Mouse (Mus musculus): ENCODE results near the gene S100a3. TPM values are rescaled to one million over a fixed set of nuclear protein-coding genes. Genes with fewer than 3 reads are reported as not detected.

Gene S100a3
- polyA plus RNA-seq, 1 experiment from 2014 or later = not detected

DNA sequence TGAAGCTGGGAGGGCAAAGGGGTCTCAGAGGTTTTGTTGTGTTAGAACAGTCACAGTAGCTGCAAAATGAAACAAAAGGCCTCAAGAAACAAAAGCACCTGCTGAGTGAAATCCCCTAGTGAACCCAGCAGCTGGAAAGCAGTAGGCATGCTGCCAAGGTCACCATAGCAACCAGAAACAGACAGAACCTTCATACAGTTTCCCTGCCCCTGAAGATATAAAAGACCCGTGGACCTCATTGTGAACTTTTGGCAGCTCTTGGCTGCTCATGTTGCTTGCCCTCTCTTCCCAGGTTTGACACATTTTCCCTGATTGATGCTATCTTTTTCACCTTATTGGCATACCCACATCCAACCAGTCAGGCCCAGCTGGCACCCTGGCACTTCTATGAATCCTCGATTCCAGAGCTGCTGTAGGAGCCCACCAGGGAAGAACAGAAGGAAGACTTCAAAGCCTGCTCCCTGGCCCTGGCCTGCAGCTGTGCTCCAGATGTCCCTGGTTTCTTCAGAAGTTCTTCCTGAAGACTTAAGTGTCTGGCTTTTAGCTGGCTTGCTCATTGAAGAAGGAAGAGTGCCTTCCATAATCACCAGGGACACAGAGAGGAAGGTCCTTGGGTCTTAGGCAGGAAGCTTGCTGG lies 63.2 kb downstream of the S100a3 start:
- peak; percentile 43 for DNase-seq (ENCODE audit: low spot score)
- H3K9me3 ChIP-seq (ENCODE audit: control insufficient read depth, low read length) = no peaks in the 10 kb centered on the region
- H3K4me3 ChIP-seq (ENCODE audit: low read depth, low read length) = no peak overlapping the region
- H3K36me3 ChIP-seq (ENCODE audit: control insufficient read depth, insufficient read depth, low read length) = no peaks in the 10 kb centered on the region
- peak; percentile 58 for ATAC-seq (ENCODE audit: insufficient read depth, low FRiP score, low TSS enrichment)
- no peak overlapping the region for H3K9ac ChIP-seq (ENCODE audit: low read length)
- peaks cover 6% of the 10 kb centered on the region for H3K4me1 ChIP-seq (ENCODE audit: control insufficient read depth, insufficient read depth, low read length)
- H3K27ac ChIP-seq (ENCODE audit: low read depth, low read length) = no peak overlapping the region
- H3K27me3 ChIP-seq (ENCODE audit: control insufficient read depth, insufficient read depth, low read length) = no peaks in the 10 kb centered on the region
- H3K4me2 ChIP-seq (ENCODE audit: low read depth) = no peak overlapping the region
- 13% methylated on average over 2 of the region's 2 CpGs for WGBS

DNA sequence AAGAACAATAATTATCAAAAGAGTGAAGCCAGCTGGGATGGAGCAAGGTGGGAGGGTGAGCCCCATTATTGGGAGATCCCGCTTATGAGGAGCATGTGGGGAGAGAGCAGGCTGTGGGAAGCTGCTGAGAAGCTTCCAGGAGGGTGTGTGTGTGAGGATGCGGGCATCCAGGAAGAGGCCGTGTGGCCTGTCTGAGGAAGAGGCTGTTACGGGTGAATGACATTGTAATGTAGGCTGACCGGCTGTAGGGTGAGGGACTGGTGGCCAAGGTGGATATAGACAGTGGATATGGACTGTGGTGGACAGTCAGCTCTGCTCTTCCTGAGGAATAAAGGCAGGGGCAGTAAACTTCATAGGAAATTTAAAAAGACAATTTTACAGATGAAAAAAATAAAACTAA lies 65.1 kb downstream of the S100a3 start:
- Histone ChIP-seq H3K9ac (ENCODE audit: low read length) (no peak overlapping the region), H3K9me3 (ENCODE audit: control insufficient read depth, low read length) (no peaks in the 10 kb centered on the region), H3K36me3 (ENCODE audit: control insufficient read depth, insufficient read depth, low read length) (no peaks in the 10 kb centered on the region), H3K4me2 (ENCODE audit: low read depth) (no peak overlapping the region), H3K4me1 (ENCODE audit: control insufficient read depth, insufficient read depth, low read length) (peaks cover 6% of the 10 kb centered on the region), H3K27ac (ENCODE audit: low read depth, low read length) (no peak overlapping the region), H3K27me3 (ENCODE audit: control insufficient read depth, insufficient read depth, low read length) (no peaks in the 10 kb centered on the region), H3K4me3 (ENCODE audit: low read depth, low read length) (no peak overlapping the region)
- WGBS = 75% methylated on average over 5 of the region's 5 CpGs
- no peak for ATAC-seq (ENCODE audit: insufficient read depth, low FRiP score, low TSS enrichment)
- no peak for DNase-seq (ENCODE audit: low spot score)

DNA sequence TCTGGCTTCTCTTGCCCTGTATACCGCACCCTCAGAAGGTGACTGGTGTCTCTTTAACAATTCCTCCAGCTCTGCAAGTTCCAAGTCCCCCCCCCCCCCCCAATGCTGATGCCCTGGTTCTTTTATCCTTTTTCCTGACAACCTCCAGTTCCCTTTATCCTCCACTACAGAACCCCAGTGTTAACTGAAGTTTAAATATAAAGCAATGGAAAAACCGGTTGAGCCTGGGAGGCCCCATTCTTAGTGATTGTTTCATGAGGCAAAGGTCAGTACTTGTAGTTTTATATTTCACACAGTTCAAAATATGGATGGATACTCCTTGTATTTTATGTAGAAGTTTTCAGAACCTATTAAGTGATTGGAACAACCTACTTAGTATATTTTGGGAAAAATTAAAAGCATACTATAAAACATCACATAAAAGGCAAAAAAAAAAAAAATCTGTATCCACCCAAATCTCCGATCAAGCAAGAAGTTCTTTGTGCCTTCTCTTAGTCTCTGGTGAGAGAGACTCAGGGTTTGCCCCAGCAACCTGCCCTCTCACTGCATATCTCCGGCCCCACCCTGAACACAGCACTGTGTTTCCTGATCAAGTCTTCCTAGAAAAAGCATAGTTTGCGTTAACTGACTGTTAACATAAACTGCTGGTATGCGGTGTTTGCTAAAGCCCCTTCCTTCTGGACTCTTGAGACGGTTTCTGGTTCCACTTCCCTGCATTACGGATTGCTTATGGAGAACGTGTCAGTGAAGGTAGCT lies 66.1 kb downstream of the S100a3 start:
- H3K27me3 ChIP-seq (ENCODE audit: control insufficient read depth, insufficient read depth, low read length) = no peaks in the 10 kb centered on the region
- no peak for ATAC-seq (ENCODE audit: insufficient read depth, low FRiP score, low TSS enrichment)
- no peak overlapping the region for H3K4me2 ChIP-seq (ENCODE audit: low read depth)
- H3K9ac ChIP-seq (ENCODE audit: low read length) = no peak overlapping the region
- DNase-seq (ENCODE audit: low spot score) = no peak
- H3K9me3 ChIP-seq (ENCODE audit: control insufficient read depth, low read length) = no peaks in the 10 kb centered on the region
- WGBS = 85% methylated on average over 9 of the region's 9 CpGs
- H3K4me3 ChIP-seq (ENCODE audit: low read depth, low read length) = no peak overlapping the region
- no peaks in the 10 kb centered on the region for H3K36me3 ChIP-seq (ENCODE audit: control insufficient read depth, insufficient read depth, low read length)
- no peak overlapping the region for H3K27ac ChIP-seq (ENCODE audit: low read depth, low read length)
- peaks cover 6% of the 10 kb centered on the region for H3K4me1 ChIP-seq (ENCODE audit: control insufficient read depth, insufficient read depth, low read length)

DNA sequence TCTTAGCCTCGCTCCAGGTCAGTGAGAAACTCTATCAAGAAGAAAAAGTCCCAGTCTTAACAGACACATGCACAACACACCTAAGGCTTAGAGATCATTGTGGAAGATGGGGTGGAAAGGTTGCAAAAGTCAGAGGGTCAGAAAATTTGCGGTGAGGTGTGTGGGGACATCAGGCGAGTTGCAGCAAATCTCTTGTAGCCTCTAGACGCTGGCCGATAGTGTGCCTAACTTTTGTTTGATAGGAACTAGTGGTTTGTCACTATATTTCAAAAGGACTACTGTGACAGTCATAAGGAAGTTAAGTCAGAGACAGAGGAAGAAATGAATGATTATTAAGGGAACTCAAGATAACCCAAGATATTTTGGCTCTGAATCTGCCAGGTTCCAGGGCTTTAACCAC lies 67.0 kb downstream of the S100a3 start:
- 93% methylated on average over 5 of the region's 5 CpGs for WGBS

DNA sequence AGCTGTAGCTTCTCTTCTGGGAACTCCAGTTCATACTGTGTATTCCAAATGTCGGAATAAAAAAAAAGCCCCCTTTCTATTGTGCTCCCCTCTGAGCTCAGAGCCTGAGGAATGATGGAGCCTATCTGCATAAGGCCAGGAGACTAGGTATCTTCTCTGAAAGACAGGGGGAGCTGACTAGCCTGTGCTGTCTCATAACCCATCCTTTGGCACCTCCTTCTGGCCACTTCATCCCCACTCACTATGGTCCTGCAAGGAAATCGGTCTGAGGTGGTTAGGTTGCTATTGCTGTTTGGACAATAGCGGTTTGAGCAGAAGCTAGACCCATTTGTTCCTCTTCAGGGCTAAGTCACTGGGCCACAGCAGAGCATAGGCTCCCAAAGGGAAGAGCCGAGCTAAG lies 67.4 kb downstream of the S100a3 start:
- ATAC-seq (ENCODE audit: insufficient read depth, low FRiP score, low TSS enrichment) = no peak
- H3K9me3 ChIP-seq (ENCODE audit: control insufficient read depth, low read length) = no peaks in the 10 kb centered on the region
- H3K27me3 ChIP-seq (ENCODE audit: control insufficient read depth, insufficient read depth, low read length) = no peaks in the 10 kb centered on the region
- H3K4me1 ChIP-seq (ENCODE audit: control insufficient read depth, insufficient read depth, low read length) = peaks cover 6% of the 10 kb centered on the region
- H3K27ac ChIP-seq (ENCODE audit: low read depth, low read length) = no peak overlapping the region
- 61% methylated on average over 4 of the region's 4 CpGs for WGBS
- no peaks in the 10 kb centered on the region for H3K36me3 ChIP-seq (ENCODE audit: control insufficient read depth, insufficient read depth, low read length)
- no peak overlapping the region for H3K4me3 ChIP-seq (ENCODE audit: low read depth, low read length)
- H3K4me2 ChIP-seq (ENCODE audit: low read depth) = no peak overlapping the region
- no peak for DNase-seq (ENCODE audit: low spot score)
- no peak overlapping the region for H3K9ac ChIP-seq (ENCODE audit: low read length)

More for the DNA sequence above, 67.0 kb downstream of the S100a3 start:
- no peak overlapping the region for H3K4me3 ChIP-seq (ENCODE audit: low read depth, low read length)
- no peak overlapping the region for H3K4me2 ChIP-seq (ENCODE audit: low read depth)
- H3K36me3 ChIP-seq (ENCODE audit: control insufficient read depth, insufficient read depth, low read length) = no peaks in the 10 kb centered on the region
- H3K9me3 ChIP-seq (ENCODE audit: control insufficient read depth, low read length) = no peaks in the 10 kb centered on the region
- no peak overlapping the region for H3K27ac ChIP-seq (ENCODE audit: low read depth, low read length)
- H3K4me1 ChIP-seq (ENCODE audit: control insufficient read depth, insufficient read depth, low read length) = peaks cover 6% of the 10 kb centered on the region
- ATAC-seq (ENCODE audit: insufficient read depth, low FRiP score, low TSS enrichment) (no peak), DNase-seq (ENCODE audit: low spot score) (no peak)
- no peak overlapping the region for H3K9ac ChIP-seq (ENCODE audit: low read length)
- H3K27me3 ChIP-seq (ENCODE audit: control insufficient read depth, insufficient read depth, low read length) = no peaks in the 10 kb centered on the region

DNA sequence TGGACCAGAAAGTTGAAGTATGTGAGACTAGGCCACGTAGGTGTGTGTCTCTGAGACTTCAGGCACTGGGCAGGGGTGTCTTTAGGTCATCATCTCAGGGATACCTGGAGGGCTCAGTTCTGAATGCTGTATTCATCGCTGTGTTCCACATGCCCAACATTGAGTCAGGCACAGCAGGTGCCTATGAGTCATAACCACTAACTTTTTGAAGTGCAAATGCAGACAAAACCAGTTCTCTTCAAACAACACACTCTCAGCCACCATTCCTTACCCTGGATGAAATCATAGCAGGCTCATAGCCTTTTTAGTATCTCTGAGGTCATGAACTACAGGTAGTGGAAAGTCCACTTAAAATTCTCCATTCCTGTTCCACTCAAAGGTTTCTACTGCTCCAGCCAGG lies 68.9 kb downstream of the S100a3 start:
- ATAC-seq (ENCODE audit: insufficient read depth, low FRiP score, low TSS enrichment) (no peak), DNase-seq (ENCODE audit: low spot score) (no peak)
- no peaks in the 10 kb centered on the region for H3K9me3 ChIP-seq (ENCODE audit: control insufficient read depth, low read length)
- no peak overlapping the region for H3K27ac ChIP-seq (ENCODE audit: low read depth, low read length)
- no peaks in the 10 kb centered on the region for H3K36me3 ChIP-seq (ENCODE audit: control insufficient read depth, insufficient read depth, low read length)
- no peak overlapping the region for H3K9ac ChIP-seq (ENCODE audit: low read length)
- 87% methylated on average over 2 of the region's 2 CpGs for WGBS
- H3K4me3 ChIP-seq (ENCODE audit: low read depth, low read length) = no peak overlapping the region
- H3K4me2 ChIP-seq (ENCODE audit: low read depth) = no peak overlapping the region
- H3K4me1 ChIP-seq (ENCODE audit: control insufficient read depth, insufficient read depth, low read length) = no peaks in the 10 kb centered on the region
- no peaks in the 10 kb centered on the region for H3K27me3 ChIP-seq (ENCODE audit: control insufficient read depth, insufficient read depth, low read length)

DNA sequence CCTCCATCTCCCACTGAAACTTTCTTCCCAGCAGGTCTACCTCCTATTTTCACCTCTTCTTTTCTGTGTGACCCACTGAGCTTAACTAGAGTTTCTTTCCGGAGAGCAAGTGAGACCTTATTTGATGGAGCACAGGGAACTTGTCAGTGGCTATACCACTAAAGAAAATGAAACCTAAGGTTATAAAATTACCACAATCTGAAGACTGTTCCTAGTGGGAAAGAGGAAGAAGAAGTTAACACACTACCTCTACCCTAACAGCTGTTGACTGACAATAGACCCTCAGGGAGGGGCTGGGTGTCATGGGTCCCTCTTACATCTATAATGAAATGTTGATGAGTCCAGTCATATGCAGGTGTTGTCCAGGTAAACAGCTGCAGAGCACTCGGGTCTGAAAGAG lies 71.6 kb downstream of the S100a3 start:
- H3K4me2 ChIP-seq (ENCODE audit: low read depth) = no peak overlapping the region
- no peak overlapping the region for H3K27ac ChIP-seq (ENCODE audit: low read depth, low read length)
- ATAC-seq (ENCODE audit: insufficient read depth, low FRiP score, low TSS enrichment) (no peak), DNase-seq (ENCODE audit: low spot score) (no peak)
- H3K4me3 ChIP-seq (ENCODE audit: low read depth, low read length) = no peak overlapping the region
- H3K9ac ChIP-seq (ENCODE audit: low read length) = no peak overlapping the region
- H3K36me3 ChIP-seq (ENCODE audit: control insufficient read depth, insufficient read depth, low read length) = no peaks in the 10 kb centered on the region
- 80% methylated on average over 2 of the region's 2 CpGs for WGBS
- no peaks in the 10 kb centered on the region for H3K9me3 ChIP-seq (ENCODE audit: control insufficient read depth, low read length)
- H3K4me1 ChIP-seq (ENCODE audit: control insufficient read depth, insufficient read depth, low read length) = no peaks in the 10 kb centered on the region
- no peaks in the 10 kb centered on the region for H3K27me3 ChIP-seq (ENCODE audit: control insufficient read depth, insufficient read depth, low read length)

DNA sequence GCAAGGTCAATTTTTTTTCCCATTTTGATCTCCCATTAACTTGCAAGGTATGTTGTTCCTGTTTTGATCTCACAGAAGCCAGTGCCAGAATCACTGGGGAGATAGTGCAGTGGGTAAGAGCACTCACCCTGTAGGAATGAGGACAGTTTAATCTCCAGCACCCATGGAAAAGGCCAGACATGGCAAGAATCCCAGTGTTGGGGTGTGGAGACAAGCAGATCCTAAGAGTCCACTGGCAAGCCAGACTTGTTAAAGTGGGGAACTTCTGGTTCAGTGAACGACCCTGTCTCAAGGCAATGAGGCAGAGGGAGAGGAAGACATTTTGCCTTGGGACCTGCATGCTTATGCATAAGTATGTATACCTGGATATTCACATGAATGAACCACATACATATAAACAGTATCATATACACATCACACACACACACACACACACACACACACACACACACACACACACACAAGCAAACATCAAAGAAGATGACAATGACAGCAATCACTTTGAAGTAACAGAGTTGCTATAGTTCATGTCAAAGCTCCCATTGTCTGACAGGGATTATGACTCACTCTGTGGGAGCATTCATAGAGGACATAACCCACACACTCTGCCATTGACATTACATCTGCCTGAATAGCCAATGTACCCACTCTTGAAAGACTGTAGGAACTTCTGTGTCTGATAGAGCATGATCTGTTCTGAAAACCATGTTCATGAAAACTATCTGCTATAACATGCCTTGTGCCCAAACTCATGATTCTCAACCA lies 78.3 kb downstream of the S100a3 start:
- Histone ChIP-seq H3K4me1 (ENCODE audit: control insufficient read depth, insufficient read depth, low read length) (no peaks in the 10 kb centered on the region), H3K27ac (ENCODE audit: low read depth, low read length) (no peak overlapping the region), H3K9me3 (ENCODE audit: control insufficient read depth, low read length) (no peaks in the 10 kb centered on the region), H3K27me3 (ENCODE audit: control insufficient read depth, insufficient read depth, low read length) (no peaks in the 10 kb centered on the region), H3K4me2 (ENCODE audit: low read depth) (no peak overlapping the region), H3K4me3 (ENCODE audit: low read depth, low read length) (no peak overlapping the region), H3K9ac (ENCODE audit: low read length) (no peak overlapping the region), H3K36me3 (ENCODE audit: control insufficient read depth, insufficient read depth, low read length) (no peaks in the 10 kb centered on the region)
- ATAC-seq (ENCODE audit: insufficient read depth, low FRiP score, low TSS enrichment) = no peak
- DNase-seq (ENCODE audit: low spot score) = no peak
- WGBS = 69% methylated on average over 1 of the region's 1 CpGs

Data from neural tube, embryonic 11.5 days (tissue).